Mouse (Mus musculus): ENCODE measurements at regions not wholly inside any gene's neighbourhood (a gene's known extent, or its start where the extent isn't known, plus 50 kb on each side); places are given as distances from the start of the nearest gene placed in this dataset.

DNA sequence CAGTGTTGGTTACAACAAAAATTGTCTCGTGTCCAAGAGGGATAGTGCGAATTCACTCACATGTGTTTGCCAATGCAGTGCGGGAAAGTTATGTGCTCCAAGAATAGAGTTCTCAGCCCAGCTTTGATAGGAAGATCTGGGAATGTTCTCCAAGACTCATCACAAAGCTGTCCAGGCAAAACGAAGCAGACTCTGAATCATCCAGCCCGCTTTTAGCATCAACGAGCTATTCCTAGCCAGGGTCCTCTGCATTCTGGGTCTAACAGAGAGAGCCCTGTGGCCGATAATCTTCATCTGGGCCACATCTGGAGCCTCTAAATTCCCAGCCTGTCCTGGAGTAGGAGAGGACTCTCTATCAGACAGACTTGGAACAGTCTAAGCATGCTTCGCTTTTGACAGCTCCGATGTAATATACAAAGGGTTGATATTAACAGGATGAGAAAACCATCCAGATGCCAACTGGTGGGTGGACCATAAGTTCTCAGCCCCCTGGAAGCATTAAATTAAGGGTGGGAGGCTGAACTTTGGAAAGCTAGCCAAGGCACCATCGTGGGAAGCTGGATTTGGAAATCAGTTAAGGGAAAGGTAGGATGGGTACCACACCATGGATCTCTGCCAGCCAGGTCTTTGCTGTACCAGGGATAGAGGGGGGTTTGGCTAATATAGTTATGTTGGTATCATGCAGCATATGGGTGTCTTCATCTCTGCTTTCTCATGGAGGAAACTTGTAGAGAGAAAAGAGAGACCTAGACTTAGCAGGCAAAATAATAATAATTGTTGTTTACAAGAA, 197.6 kb downstream of the Rps15a start:
- Histone ChIP-seq H3K27ac (ENCODE audit: insufficient read depth, low read length) (no peak overlapping the region), H3K4me3 (replicated peaks; ENCODE audit: insufficient read depth, low read depth, low read length) (no peak overlapping the region), H3K27me3 (ENCODE audit: control insufficient read depth, insufficient read depth, low read length) (no peaks in the 10 kb centered on the region; the same call in 1 of the 2 replicates), H3K4me1 (ENCODE audit: control insufficient read depth, insufficient read depth, low read length) (no peaks in the 10 kb centered on the region)
- WGBS: 85% methylated on average over 10 of the region's 10 CpGs
- DNase-seq: no peak
- TF ChIP-seq POLR2A (IDR thresholded peaks at IDR 0.05; ENCODE audit: borderline replicate concordance, insufficient read depth, low read length): no peak
- TF ChIP-seq CTCF (IDR thresholded peaks at IDR 0.05; ENCODE audit: borderline replicate concordance, insufficient read depth, low read depth, low read length): no peak

DNA sequence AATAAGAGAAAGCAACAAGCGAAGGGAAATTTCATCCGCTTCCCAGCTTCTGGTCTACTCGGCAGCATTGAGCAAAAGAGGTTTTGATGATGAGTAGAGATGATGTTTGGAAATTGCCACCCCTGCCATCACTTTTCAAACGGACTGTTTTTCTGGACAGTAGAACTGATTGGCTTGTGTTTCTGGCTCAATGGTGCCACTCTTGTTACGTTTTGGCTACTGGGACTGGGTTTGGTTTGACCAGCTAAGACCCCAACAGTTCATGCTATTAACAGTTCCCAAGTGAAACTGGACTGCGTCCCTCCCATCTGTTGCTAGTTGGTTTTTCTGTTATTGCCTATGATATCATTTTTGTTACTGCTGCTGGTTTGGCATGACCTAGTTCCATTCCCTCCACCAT, 199.1 kb downstream of the Rps15a start:
- no peak for TF ChIP-seq POLR2A (IDR thresholded peaks at IDR 0.05; ENCODE audit: borderline replicate concordance, insufficient read depth, low read length)
- TF ChIP-seq CTCF (IDR thresholded peaks at IDR 0.05; ENCODE audit: borderline replicate concordance, insufficient read depth, low read depth, low read length): no peak
- no peaks in the 10 kb centered on the region for H3K4me1 ChIP-seq (ENCODE audit: control insufficient read depth, insufficient read depth, low read length)
- 59% methylated on average over 6 of the region's 6 CpGs for WGBS
- no peaks in the 10 kb centered on the region; the same call in 1 of the 2 replicates for H3K27me3 ChIP-seq (ENCODE audit: control insufficient read depth, insufficient read depth, low read length)
- H3K4me3 ChIP-seq (replicated peaks; ENCODE audit: insufficient read depth, low read depth, low read length): no peak overlapping the region
- no peak for DNase-seq
- H3K27ac ChIP-seq (ENCODE audit: insufficient read depth, low read length): no peak overlapping the region

DNA sequence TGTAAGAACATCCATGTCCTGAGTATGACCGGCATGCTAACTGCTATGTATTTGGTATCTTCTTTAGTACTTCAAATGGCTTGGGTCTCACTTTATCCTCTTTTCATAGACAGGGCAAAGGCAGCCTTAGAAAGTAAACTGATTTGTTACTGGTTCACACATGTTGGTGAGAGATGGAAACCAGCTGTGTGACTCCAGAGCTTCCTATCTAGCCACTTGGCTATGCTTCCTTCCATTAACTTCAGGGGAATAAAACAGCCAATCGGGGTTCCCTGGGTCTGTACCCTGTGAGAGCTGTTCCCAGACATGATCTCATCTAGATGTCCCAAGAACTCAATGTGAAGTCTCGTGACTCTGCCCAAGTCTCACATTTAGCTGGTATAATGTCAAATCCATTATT, 203.5 kb downstream of the Rps15a start:
- DNase-seq: no peak
- no peak overlapping the region for H3K4me3 ChIP-seq (replicated peaks; ENCODE audit: insufficient read depth, low read depth, low read length)
- 76% methylated on average over 3 of the region's 3 CpGs for WGBS
- H3K4me1 ChIP-seq (ENCODE audit: control insufficient read depth, insufficient read depth, low read length): no peaks in the 10 kb centered on the region
- no peak overlapping the region for H3K27ac ChIP-seq (ENCODE audit: insufficient read depth, low read length)
- TF ChIP-seq POLR2A (IDR thresholded peaks at IDR 0.05; ENCODE audit: borderline replicate concordance, insufficient read depth, low read length) (no peak), CTCF (IDR thresholded peaks at IDR 0.05; ENCODE audit: borderline replicate concordance, insufficient read depth, low read depth, low read length) (no peak)
- H3K27me3 ChIP-seq (ENCODE audit: control insufficient read depth, insufficient read depth, low read length): no peaks in the 10 kb centered on the region; the same call in 1 of the 2 replicates

DNA sequence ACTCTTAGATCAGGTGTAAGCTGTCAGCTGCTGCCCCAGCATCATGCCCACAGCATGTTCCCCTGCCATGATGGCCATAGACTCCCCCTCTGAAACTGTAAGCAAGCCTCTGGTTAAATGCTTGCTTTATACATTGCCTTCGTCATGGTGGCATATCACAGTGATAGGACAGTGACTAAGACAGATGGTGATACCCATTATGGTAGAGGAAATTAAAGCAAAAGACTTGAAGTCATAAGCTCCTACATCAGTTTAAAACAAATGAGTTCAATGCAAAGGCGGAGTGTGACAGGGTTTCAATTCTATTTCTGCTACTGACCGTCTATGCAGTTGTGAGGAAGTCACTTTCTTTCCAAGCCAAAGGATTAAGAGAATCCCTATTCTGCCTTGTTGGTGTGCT, 204.9 kb downstream of the Rps15a start:
- no peaks in the 10 kb centered on the region for H3K27me3 ChIP-seq (ENCODE audit: control insufficient read depth, insufficient read depth, low read length)
- H3K27ac ChIP-seq (ENCODE audit: insufficient read depth, low read length): no peak overlapping the region
- no peak overlapping the region for H3K4me3 ChIP-seq (replicated peaks; ENCODE audit: insufficient read depth, low read depth, low read length)
- no peaks in the 10 kb centered on the region for H3K4me1 ChIP-seq (ENCODE audit: control insufficient read depth, insufficient read depth, low read length)
- no peak for TF ChIP-seq CTCF (IDR thresholded peaks at IDR 0.05; ENCODE audit: borderline replicate concordance, insufficient read depth, low read depth, low read length)
- TF ChIP-seq POLR2A (IDR thresholded peaks at IDR 0.05; ENCODE audit: borderline replicate concordance, insufficient read depth, low read length): no peak
- DNase-seq: no peak
- 90% methylated on average over 3 of the region's 3 CpGs for WGBS

GRCm38 (mm10) chr7:117896528-117896927, 219.5 kb downstream of the Rps15a start:
- Histone ChIP-seq H3K27ac (ENCODE audit: insufficient read depth, low read length) (no peak overlapping the region), H3K4me3 (replicated peaks; ENCODE audit: insufficient read depth, low read depth, low read length) (no peak overlapping the region), H3K27me3 (ENCODE audit: control insufficient read depth, insufficient read depth, low read length) (no peaks in the 10 kb centered on the region), H3K4me1 (ENCODE audit: control insufficient read depth, insufficient read depth, low read length) (no peaks in the 10 kb centered on the region)
- TF ChIP-seq POLR2A (IDR thresholded peaks at IDR 0.05; ENCODE audit: borderline replicate concordance, insufficient read depth, low read length) (no peak), CTCF (IDR thresholded peaks at IDR 0.05; ENCODE audit: borderline replicate concordance, insufficient read depth, low read depth, low read length) (no peak)
- WGBS: 11% methylated on average over 2 of the region's 2 CpGs
- DNase-seq: peak in 1 of 2 experiments; percentile 5

- Histone ChIP-seq H3K4me1 (ENCODE audit: control insufficient read depth, insufficient read depth, low read length) (no peaks in the 10 kb centered on the region), H3K4me3 (replicated peaks; ENCODE audit: insufficient read depth, low read depth, low read length) (no peak overlapping the region), H3K27ac (ENCODE audit: insufficient read depth, low read length) (no peak overlapping the region), H3K27me3 (ENCODE audit: control insufficient read depth, insufficient read depth, low read length) (no peaks in the 10 kb centered on the region)
- no peak for TF ChIP-seq POLR2A (IDR thresholded peaks at IDR 0.05; ENCODE audit: borderline replicate concordance, insufficient read depth, low read length)
- DNase-seq: no peak
- 53% methylated on average over 6 of the region's 6 CpGs for WGBS
Observed at GRCm38 (mm10) chr7:117887288-117887687, 228.7 kb downstream of the Rps15a start.

GRCm38 (mm10) chr7:117882803-117883202, 233.2 kb downstream of the Rps15a start:
- Histone ChIP-seq H3K27me3 (ENCODE audit: control insufficient read depth, insufficient read depth, low read length) (no peaks in the 10 kb centered on the region), H3K4me3 (replicated peaks; ENCODE audit: insufficient read depth, low read depth, low read length) (no peak overlapping the region), H3K4me1 (ENCODE audit: control insufficient read depth, insufficient read depth, low read length) (no peaks in the 10 kb centered on the region), H3K27ac (ENCODE audit: insufficient read depth, low read length) (no peak overlapping the region)
- WGBS: 4% methylated on average over 13 of the region's 13 CpGs
- DNase-seq: peak; percentile 34 to 58
- TF ChIP-seq CTCF (IDR thresholded peaks at IDR 0.05; ENCODE audit: borderline replicate concordance, insufficient read depth, low read depth, low read length) (peak; percentile 74), POLR2A (IDR thresholded peaks at IDR 0.05; ENCODE audit: borderline replicate concordance, insufficient read depth, low read length) (no peak)

GRCm38 (mm10) chr7:117878903-117879302, 237.1 kb downstream of the Rps15a start:
- TF ChIP-seq POLR2A (IDR thresholded peaks at IDR 0.05; ENCODE audit: borderline replicate concordance, insufficient read depth, low read length): no peak
- TF ChIP-seq CTCF (IDR thresholded peaks at IDR 0.05; ENCODE audit: borderline replicate concordance, insufficient read depth, low read depth, low read length): no peak
- H3K27ac ChIP-seq (ENCODE audit: insufficient read depth, low read length): no peak overlapping the region
- 43% methylated on average over 7 of the region's 7 CpGs for WGBS
- no peaks in the 10 kb centered on the region for H3K27me3 ChIP-seq (ENCODE audit: control insufficient read depth, insufficient read depth, low read length)
- DNase-seq: no peak
- no peaks in the 10 kb centered on the region for H3K4me1 ChIP-seq (ENCODE audit: control insufficient read depth, insufficient read depth, low read length)
- no peak overlapping the region for H3K4me3 ChIP-seq (replicated peaks; ENCODE audit: insufficient read depth, low read depth, low read length)
